Mouse (Mus musculus): Measurements from ENCODE around the gene Pdcd5.

GRCm38 (mm10) chr7:35647101-35647698 is at the start of gene Pdcd5:
- TF ChIP-seq EP300 (IDR thresholded peaks at IDR 0.05; ENCODE audit: low read depth) (no peak), CTCF (IDR thresholded peaks at IDR 0.05; ENCODE audit: low read depth) (no peak)

All from heart, postnatal 0 days (tissue).